Mouse (Mus musculus): ENCODE data around the gene Asb5.

GRCm38 (mm10) chr8:54582886-54583285 is 53.5 kb downstream of the Asb5 start:
- no peak for TF ChIP-seq CTCF (IDR thresholded peaks at IDR 0.05; ENCODE audit: low read depth)
- no peak for TF ChIP-seq EP300 (IDR thresholded peaks at IDR 0.05; ENCODE audit: low read depth)

All from liver, embryonic 14.5 days (tissue).